Mouse (Mus musculus): Measurements from ENCODE around the gene Ramac.

DNA sequence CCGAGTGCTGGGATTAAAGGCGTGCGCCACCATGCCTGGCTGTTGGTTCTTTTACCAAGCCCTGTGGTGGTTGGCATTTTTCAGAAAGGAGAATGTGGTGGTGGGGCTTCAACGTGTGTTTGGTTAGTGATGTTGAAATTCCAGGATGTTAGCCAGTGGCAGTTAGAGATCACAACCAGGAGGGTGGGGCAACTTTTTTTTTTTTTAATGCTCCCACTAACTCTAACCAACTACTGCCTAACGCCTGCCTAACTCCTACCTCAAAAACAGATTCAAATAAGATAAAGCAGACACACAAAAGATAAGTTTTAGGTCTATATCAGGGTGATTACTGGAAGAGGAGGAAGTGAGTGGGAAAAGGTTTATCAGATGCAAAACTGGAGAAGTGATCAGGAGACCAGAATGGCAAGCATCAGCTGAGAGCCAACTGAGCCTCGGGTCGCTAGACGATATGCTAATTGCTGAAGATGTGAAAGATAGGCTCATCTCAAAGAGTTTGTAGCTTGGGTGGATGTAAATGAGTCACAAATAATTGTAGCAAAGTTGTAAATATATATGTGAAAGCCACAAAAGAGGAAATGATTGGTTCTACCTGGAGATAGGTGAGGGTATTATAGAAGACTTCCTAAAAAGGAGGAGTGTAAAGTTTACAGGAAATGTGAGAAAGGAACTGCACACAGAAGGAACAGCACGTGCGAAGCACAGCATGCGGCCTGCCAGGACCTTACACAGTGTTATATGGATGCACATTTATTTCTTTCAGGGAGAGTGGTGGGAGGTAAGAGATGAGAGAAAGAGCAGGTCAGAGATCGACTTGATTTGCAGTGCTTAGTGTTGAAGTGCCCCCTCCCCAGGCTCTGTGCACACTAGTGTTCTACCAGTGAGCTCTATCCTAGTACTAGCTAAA lies 30.3 kb upstream of the Ramac start:
- no peak for TF ChIP-seq CTCF (IDR thresholded peaks at IDR 0.05; ENCODE audit: borderline replicate concordance, insufficient read depth, low read depth, low read length)
- TF ChIP-seq POLR2A (IDR thresholded peaks at IDR 0.05; ENCODE audit: borderline replicate concordance, insufficient read depth, low read length), result no peak

All from cerebellum, adult 2 months (tissue).